Mouse (Mus musculus): ENCODE data around the gene Itsn1. TPM values are rescaled to one million over a fixed set of nuclear protein-coding genes. Genes with fewer than 3 reads are reported as not detected.

The Itsn1 gene
- polyA plus RNA-seq, 1 experiment from 2014 or later, result 34.5 TPM

DNA sequence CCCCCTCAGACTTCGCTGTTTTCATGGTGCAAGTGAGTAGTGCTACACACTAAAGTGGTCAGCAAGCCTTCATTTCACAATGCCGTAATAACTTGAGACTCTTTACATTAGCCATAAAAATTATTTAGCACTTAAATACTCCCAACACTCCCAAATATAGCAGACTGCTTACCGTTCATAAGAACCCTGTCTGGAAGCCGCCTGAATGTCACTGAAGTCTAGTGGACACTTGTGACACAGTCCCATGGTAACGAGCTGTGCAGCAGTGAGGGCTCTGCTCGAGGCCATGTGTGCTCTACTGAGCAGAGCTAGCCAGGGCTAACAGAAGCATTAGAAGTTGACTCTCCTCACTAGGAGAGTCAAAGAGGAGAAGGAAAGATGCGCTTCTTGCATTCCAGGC, 81.2 kb downstream of the Itsn1 start:
- H3K36me3 ChIP-seq, result peaks cover 81% of the 10 kb centered on the region
- DNase-seq (ENCODE audit: low spot score), result no peak
- H3K9me3 ChIP-seq (replicated peaks), result no peaks in the 10 kb centered on the region
- H3K27ac ChIP-seq, result no peak overlapping the region
- H3K4me1 ChIP-seq, result no peaks in the 10 kb centered on the region
- 93% methylated on average over 7 of the region's 7 CpGs for WGBS
- no peak overlapping the region for H3K4me3 ChIP-seq
- H3K27me3 ChIP-seq (ENCODE audit: low read depth, poor library complexity, severe bottlenecking), result no peaks in the 10 kb centered on the region

DNA sequence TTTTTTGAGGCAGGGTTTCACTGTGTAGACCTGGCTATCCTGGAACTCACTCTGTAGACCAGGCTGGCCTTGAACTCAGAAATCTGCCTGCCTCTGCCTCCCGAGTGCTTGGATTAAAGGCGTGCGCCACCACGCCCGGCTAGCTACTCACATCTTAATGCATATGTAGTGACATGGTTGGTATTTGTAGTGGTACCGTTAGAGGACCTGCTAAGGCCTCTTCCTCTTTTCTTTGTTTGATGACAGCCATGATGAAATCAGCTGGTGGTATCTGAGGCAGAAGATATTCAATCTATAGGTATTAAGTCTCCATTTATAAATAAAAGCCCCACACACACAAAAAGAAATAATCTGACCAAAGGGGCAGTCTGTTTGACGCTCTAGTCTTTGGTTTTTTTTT, 82.3 kb downstream of the Itsn1 start:
- Histone ChIP-seq H3K36me3 (peaks cover 83% of the 10 kb centered on the region), H3K4me1 (no peaks in the 10 kb centered on the region), H3K27ac (no peak overlapping the region), H3K4me3 (no peak overlapping the region), H3K9me3 (replicated peaks) (no peaks in the 10 kb centered on the region), H3K27me3 (ENCODE audit: low read depth, poor library complexity, severe bottlenecking) (no peaks in the 10 kb centered on the region)
- DNase-seq (ENCODE audit: low spot score), result no peak
- WGBS, result 96% methylated on average over 7 of the region's 7 CpGs

DNA sequence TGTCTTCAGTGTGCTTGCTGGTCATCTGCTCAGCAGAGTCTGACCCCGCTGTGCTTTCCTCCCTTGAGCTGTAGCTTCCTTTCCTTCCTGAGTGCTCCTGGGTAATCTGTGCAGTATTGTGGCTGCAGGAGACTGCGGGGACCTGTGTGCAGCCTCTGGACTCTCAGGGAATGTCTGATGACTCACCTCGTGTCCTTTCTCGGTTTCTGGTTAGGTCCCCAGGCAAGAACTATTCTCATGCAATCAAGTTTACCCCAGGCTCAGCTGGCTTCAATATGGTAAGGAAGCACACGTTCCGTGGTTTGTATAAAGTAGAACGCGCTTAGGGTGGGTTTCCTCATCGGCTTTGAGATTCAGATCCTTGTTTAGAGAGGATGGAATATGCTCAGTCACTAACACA, 82.8 kb downstream of the Itsn1 start:
- WGBS, result 96% methylated on average over 9 of the region's 9 CpGs
- H3K36me3 ChIP-seq, result peaks cover 84% of the 10 kb centered on the region

DNA sequence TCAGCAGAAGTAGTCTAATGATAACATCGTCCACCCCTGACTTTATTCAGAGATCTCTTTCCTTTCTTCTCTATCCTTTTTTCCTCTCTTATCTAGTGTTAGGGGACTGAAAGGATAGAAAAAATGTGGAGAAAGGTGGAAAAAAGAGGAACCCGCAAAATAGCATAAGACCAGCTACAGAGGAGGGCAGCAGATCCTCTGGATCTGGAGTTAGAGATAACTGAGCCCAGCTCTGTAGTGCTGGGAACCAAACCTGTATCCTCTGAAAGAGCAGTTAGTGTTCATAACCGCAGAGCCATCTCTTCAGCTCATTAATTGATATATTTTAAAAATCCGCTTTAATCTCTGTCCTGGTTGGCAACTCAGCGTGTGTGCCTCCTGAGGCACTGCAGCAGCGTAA, 84.5 kb downstream of the Itsn1 start:
- Histone ChIP-seq H3K36me3 (peaks cover 90% of the 10 kb centered on the region), H3K4me1 (no peaks in the 10 kb centered on the region), H3K9me3 (replicated peaks) (no peaks in the 10 kb centered on the region), H3K27me3 (ENCODE audit: low read depth, poor library complexity, severe bottlenecking) (no peaks in the 10 kb centered on the region), H3K27ac (no peak overlapping the region), H3K4me3 (no peak overlapping the region)
- DNase-seq (ENCODE audit: low spot score), result no peak
- 94% methylated on average over 6 of the region's 6 CpGs for WGBS

More for the DNA sequence above, 82.8 kb downstream of the Itsn1 start:
- Histone ChIP-seq H3K9me3 (replicated peaks) (no peaks in the 10 kb centered on the region), H3K4me1 (no peaks in the 10 kb centered on the region), H3K27me3 (ENCODE audit: low read depth, poor library complexity, severe bottlenecking) (no peaks in the 10 kb centered on the region), H3K4me3 (no peak overlapping the region), H3K27ac (no peak overlapping the region)
- no peak for DNase-seq (ENCODE audit: low spot score)

DNA sequence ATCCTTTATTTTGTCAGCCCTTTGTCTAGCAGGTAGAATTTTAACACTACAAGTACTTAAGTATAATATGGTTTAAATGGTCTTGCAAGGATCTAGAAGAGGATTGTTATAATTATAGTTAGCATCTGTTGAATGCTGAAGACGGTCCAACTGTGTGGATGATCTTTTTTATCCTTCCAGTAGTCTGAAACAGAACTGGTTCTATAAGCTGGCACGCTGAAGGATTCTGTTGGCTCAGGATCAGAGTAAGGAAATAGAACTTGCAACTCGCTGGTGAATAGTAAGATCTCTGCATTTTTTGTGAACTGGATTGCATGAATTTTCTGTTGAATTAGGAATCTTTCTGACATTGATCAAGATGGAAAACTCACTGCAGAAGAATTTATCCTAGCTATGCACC, 86.0 kb downstream of the Itsn1 start:
- WGBS, result 95% methylated on average over 3 of the region's 3 CpGs
- H3K36me3 ChIP-seq, result peaks cover 91% of the 10 kb centered on the region
- H3K27ac ChIP-seq, result no peak overlapping the region

DNA sequence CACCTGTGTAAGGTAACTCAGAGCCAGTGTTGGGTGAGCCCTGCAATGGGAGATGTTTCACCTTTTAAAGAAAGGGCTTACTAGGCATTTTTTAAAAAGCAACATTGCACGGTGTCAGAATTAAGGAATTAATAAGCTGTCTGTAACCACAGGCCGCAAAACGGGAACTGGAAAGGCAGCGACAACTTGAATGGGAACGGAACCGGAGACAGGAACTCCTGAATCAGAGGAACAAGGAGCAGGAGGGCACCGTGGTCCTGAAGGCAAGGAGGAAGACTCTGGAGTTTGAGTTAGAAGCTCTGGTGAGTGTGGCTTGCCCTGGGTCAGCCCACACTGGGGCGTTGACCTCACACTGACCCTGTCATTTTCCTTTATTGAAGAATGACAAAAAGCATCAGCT, 91.2 kb downstream of the Itsn1 start:
- 92% methylated on average over 8 of the region's 8 CpGs for WGBS
- no peak for DNase-seq (ENCODE audit: low spot score)
- Histone ChIP-seq H3K27me3 (ENCODE audit: low read depth, poor library complexity, severe bottlenecking) (no peaks in the 10 kb centered on the region), H3K4me3 (no peak overlapping the region), H3K4me1 (no peaks in the 10 kb centered on the region), H3K27ac (no peak overlapping the region), H3K36me3 (peaks cover 87% of the 10 kb centered on the region), H3K9me3 (replicated peaks) (no peaks in the 10 kb centered on the region)

More for the DNA sequence above, 86.0 kb downstream of the Itsn1 start:
- H3K4me3 ChIP-seq, result no peak overlapping the region
- no peaks in the 10 kb centered on the region for H3K27me3 ChIP-seq (ENCODE audit: low read depth, poor library complexity, severe bottlenecking)
- no peaks in the 10 kb centered on the region for H3K4me1 ChIP-seq
- no peak for DNase-seq (ENCODE audit: low spot score)
- H3K9me3 ChIP-seq (replicated peaks), result no peaks in the 10 kb centered on the region

DNA sequence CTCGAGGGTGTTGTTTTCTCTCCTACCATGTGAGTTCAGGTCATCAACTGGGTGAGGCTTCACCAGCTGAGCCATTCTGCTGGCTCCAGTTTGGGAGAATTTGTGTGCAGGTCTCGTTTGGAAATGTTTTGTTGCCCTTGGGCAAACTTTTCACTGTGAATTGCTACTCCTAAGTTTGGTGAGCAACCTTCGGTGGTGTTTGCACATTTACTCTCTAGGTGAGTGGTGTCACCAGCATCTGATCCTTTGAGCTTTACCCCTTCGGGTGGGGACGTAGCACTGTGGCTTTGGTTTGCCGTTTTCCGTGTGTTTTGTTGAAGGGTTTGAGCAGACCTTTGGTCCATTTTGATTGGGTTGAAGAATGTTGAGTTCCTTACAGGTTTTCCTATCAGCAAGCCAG, 93.2 kb downstream of the Itsn1 start:
- Histone ChIP-seq H3K27ac (no peak overlapping the region), H3K36me3 (peaks cover 74% of the 10 kb centered on the region)
- 90% methylated on average over 7 of the region's 7 CpGs for WGBS

DNA sequence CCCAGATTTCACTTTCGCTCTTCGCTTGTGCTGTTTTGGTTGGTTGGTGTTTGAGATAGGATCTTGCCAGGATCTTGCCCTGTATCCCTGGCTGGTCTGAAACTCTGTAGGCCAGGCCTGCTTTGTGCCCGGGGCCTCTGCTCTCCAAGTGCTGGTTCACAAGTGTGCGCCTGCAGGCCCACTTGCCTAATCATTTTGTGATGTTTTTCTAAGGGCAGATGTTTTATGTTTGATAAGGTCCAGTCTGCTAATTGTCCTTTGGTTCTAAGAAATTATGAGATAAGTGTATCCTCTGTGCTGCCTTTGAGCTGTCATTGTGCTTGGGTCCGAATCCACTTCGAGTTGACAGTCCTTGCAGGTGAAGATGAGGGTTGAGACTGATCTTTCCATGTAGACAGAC, 93.7 kb downstream of the Itsn1 start:
- Histone ChIP-seq H3K27me3 (ENCODE audit: low read depth, poor library complexity, severe bottlenecking) (no peaks in the 10 kb centered on the region), H3K4me3 (no peak overlapping the region), H3K36me3 (peaks cover 74% of the 10 kb centered on the region), H3K4me1 (0 out of 2 replicates have a peak, but pooled peaks cover 3% of the 10 kb centered on the region), H3K9me3 (replicated peaks) (no peaks in the 10 kb centered on the region), H3K27ac (no peak overlapping the region)
- no peak for DNase-seq (ENCODE audit: low spot score)
- WGBS, result 93% methylated on average over 6 of the region's 6 CpGs

More for the DNA sequence above, 93.2 kb downstream of the Itsn1 start:
- no peak overlapping the region for H3K4me3 ChIP-seq
- H3K27me3 ChIP-seq (ENCODE audit: low read depth, poor library complexity, severe bottlenecking), result no peaks in the 10 kb centered on the region
- 0 out of 2 replicates have a peak, but pooled peaks cover under 1% of the 10 kb centered on the region for H3K4me1 ChIP-seq
- no peaks in the 10 kb centered on the region for H3K9me3 ChIP-seq (replicated peaks)
- no peak for DNase-seq (ENCODE audit: low spot score)

DNA sequence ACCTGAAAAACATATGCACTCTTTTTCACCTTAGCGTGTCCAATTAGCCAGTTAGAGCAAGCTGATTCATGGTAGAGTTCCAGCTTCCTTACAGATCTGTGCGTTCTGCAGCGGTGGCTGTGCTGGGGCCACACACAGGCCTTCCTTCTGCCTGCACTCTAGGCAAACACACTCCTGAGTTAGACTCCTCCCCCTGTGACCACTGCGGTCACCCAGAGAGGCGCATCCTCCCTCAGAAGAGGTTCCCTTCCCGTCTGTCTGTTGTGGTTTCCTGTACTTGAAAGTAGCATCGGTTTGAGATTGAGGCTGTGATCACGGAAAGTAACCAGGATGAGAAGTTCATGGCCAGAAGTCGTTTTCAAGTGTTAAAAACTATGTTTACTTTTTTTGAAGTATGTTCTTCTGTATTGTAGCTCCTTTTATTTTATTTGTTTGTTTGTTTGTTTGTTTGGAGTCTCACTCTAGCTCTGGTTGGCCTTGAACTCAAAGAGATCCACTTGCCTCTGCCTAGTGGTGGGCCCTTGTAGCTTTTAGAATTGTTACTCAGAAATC, 96.8 kb downstream of the Itsn1 start:
- DNase-seq (ENCODE audit: low spot score), result no peak
- Histone ChIP-seq H3K9me3 (replicated peaks) (no peaks in the 10 kb centered on the region), H3K27ac (no peak overlapping the region), H3K4me3 (no peak overlapping the region), H3K4me1 (0 out of 2 replicates have a peak, but pooled peaks cover 3% of the 10 kb centered on the region), H3K36me3 (peaks cover 73% of the 10 kb centered on the region), H3K27me3 (ENCODE audit: low read depth, poor library complexity, severe bottlenecking) (no peaks in the 10 kb centered on the region)
- 76% methylated on average over 9 of the region's 9 CpGs for WGBS

DNA sequence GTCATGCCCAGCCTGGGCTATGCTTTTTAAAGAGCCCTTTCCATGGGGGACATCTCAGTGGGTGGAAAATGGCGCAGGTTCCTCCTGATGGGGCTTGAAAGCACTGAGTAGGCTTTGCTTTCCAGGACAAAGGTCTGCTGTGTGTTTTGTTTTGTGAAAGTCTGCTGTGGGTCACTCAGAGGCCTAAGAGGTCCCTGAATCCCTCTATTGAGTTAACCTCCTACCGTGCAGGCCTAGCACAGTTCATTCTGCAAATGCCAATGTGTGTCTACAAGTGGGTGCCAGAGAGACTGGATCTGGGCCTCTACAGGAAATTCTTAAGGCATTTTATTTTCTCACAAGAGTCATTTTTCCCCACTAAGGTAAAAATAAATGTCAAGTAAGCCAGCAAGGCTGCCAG, 97.8 kb downstream of the Itsn1 start:
- no peaks in the 10 kb centered on the region for H3K9me3 ChIP-seq (replicated peaks)
- DNase-seq (ENCODE audit: low spot score), result no peak
- peaks cover 73% of the 10 kb centered on the region for H3K36me3 ChIP-seq
- H3K27me3 ChIP-seq (ENCODE audit: low read depth, poor library complexity, severe bottlenecking), result no peaks in the 10 kb centered on the region
- 89% methylated on average over 2 of the region's 2 CpGs for WGBS
- 0 out of 2 replicates have a peak, but pooled peaks cover 3% of the 10 kb centered on the region for H3K4me1 ChIP-seq
- 0 out of 2 replicates have a peak overlapping the region, but pooled peaks have one; percentile 31 for H3K27ac ChIP-seq
- H3K4me3 ChIP-seq, result no peak overlapping the region

DNA sequence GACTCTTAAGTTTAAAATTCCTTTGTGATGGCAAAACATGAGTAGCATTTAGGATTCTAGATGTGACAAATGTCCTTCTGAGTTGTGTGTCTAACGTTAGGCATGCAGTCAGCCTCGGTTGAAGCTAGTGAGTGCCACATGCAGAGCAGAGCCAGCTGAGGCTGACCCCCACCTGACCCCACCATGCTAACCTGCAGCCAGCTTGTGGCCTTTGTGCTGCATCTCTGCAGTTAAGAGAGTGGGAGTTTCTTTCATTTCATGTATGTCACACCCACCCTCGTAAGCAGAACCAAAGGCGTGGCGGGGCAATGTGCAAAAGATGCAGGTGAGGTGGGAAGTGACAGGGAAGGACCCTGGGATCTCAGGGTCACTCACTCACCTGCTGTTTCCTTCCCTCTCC, 98.4 kb downstream of the Itsn1 start:
- Histone ChIP-seq H3K4me1 (0 out of 2 replicates have a peak, but pooled peaks cover 3% of the 10 kb centered on the region), H3K9me3 (replicated peaks) (no peaks in the 10 kb centered on the region), H3K27me3 (ENCODE audit: low read depth, poor library complexity, severe bottlenecking) (no peaks in the 10 kb centered on the region), H3K4me3 (no peak overlapping the region), H3K36me3 (peaks cover 72% of the 10 kb centered on the region), H3K27ac (no peak overlapping the region)
- DNase-seq (ENCODE audit: low spot score), result no peak
- WGBS, result 68% methylated on average over 5 of the region's 5 CpGs

DNA sequence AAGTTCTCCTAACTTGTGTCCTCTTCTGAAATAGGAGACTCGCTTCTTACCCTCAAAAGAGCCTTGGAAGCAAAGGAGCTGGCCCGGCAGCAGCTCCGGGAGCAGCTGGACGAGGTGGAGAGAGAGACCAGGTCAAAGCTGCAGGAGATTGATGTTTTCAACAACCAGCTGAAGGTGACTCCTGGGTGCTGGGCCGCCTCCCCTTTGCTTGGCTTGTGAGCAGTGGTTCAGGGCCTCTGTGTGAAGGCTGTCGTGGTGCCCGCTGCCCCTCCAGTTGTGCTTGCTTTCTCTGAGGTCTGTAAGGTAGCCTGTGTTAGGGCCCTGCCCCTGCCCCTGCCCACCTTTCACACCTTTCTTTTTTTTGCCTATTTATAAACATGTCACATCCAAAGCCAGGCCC, 99.1 kb downstream of the Itsn1 start:
- 75% methylated on average over 7 of the region's 7 CpGs for WGBS
- Histone ChIP-seq H3K9me3 (replicated peaks) (no peaks in the 10 kb centered on the region), H3K27ac (no peak overlapping the region), H3K4me1 (0 out of 2 replicates have a peak, but pooled peaks cover 3% of the 10 kb centered on the region), H3K36me3 (peaks cover 65% of the 10 kb centered on the region), H3K4me3 (no peak overlapping the region), H3K27me3 (ENCODE audit: low read depth, poor library complexity, severe bottlenecking) (no peaks in the 10 kb centered on the region)
- DNase-seq (ENCODE audit: low spot score), result no peak

DNA sequence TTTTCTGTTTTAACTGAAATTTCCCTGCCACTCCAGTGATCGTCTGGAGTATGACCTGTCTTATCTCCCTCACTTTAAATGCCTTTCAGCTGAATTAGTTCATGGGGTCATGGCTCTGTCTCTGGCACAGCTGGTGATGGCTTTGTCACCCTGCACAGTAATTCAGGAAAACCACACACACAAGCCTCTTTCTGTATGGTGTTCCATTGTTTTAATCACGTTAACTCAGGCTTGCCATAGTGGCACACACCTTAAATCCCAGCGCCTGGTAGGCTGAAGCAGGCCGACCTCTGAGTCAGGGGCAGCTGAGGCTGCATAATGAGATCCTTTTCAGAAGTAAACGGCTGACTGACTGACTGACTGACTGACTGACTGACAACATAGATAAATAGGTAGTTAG, 99.5 kb downstream of the Itsn1 start:
- 0 out of 2 replicates have a peak, but pooled peaks cover 5% of the 10 kb centered on the region for H3K4me1 ChIP-seq
- H3K27me3 ChIP-seq (ENCODE audit: low read depth, poor library complexity, severe bottlenecking), result no peaks in the 10 kb centered on the region
- no peak overlapping the region for H3K4me3 ChIP-seq
- no peak for DNase-seq (ENCODE audit: low spot score)
- WGBS, result 85% methylated on average over 5 of the region's 5 CpGs
- H3K36me3 ChIP-seq, result peaks cover 65% of the 10 kb centered on the region
- no peaks in the 10 kb centered on the region for H3K9me3 ChIP-seq (replicated peaks)
- H3K27ac ChIP-seq, result no peak overlapping the region

DNA sequence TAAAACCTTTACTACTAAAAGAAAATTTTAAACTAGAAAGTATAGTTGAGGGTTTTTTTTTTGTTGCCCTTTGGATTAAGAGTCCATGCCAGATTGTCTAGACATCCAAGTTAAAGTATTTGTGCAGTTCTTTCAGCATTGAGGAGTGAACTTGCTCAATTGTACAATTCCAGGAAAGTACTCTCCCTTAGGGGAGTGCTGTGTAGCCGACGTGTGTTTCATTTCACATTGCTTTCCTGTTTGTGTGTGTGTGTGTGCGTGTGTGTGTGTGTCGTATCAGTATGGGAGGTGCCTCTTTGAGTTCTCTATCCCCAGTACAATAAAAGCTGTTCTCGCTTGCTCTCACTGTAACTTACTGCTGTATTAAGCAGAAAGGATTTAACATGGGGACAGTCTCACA, 100.0 kb downstream of the Itsn1 start:
- Histone ChIP-seq H3K27me3 (ENCODE audit: low read depth, poor library complexity, severe bottlenecking) (no peaks in the 10 kb centered on the region), H3K4me1 (0 out of 2 replicates have a peak, but pooled peaks cover 6% of the 10 kb centered on the region), H3K27ac (no peak overlapping the region), H3K4me3 (no peak overlapping the region), H3K36me3 (peaks cover 63% of the 10 kb centered on the region), H3K9me3 (replicated peaks) (no peaks in the 10 kb centered on the region)
- no peak for DNase-seq (ENCODE audit: low spot score)
- WGBS, result 89% methylated on average over 5 of the region's 5 CpGs
